Mouse (Mus musculus): ENCODE results near the gene Aldh9a1.
"Not testable (repeated sequence)": the region's sequence is repeated elsewhere in the genome, so short reads cannot be mapped to it uniquely, and the experiment has no call there.

Gene Aldh9a1

GRCm38 (mm10) chr1:167349815-167350596 lies at the start of gene Aldh9a1:
Aldh9a1 (plus strand) TSS chr1:167349991.
- DNase-seq, result peak; percentile 92 to 94

DNA sequence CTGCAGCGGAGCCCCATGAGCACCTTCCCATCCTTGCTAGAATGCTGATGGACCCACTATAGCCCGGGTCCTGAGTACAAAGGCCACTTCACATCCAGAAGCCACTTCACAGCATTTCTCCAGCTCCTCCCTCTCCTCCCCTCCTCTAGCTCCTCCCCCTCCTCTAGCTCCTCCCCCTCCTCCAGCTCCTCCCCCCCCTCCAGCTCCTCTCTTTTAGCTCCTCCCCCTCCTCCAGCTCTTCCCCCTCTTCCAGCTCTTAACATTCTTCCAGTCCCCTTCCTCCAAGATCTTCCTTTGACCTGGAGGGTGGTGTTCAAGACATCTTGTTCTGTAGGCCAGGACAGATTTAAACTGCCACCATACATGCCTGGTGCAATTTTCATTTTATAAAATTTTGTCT lies 49.7 kb upstream of the Aldh9a1 start:
- no peak for DNase-seq

DNA sequence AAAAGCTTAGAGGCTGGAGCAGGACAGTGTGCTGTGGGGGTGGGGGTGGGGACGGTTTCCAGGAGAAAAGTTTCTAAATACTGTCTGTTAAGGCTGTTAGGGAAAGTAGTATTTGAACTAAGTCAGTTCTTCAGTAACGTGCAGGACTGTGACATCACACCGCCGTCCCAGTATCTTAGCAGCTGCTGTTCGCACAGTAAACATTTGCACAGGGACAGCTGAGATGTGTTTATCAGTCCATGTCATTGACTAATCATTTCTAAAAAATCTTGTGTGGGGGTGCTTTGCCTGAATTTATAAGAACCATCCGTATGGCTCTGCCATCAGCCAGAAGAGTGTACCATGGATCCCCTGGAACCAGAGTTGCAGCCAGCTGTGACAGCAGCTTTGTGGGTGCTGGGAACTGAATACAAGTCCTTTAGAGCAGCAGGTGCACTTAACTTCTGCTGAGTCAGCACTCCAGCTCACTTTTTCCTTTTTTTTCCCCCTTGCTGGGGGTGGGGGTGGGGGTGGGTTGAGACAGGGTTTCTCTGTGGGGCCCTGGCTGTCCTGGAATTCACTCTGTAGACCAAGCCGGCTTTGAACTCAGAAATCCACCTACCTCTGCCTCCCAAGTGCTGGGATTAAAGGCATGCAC lies 44.2 kb upstream of the Aldh9a1 start:
- no peak for DNase-seq

GRCm38 (mm10) chr1:167306451-167307240 lies 43.1 kb upstream of the Aldh9a1 start:
- DNase-seq, result peak; percentile 40 to 47

DNA sequence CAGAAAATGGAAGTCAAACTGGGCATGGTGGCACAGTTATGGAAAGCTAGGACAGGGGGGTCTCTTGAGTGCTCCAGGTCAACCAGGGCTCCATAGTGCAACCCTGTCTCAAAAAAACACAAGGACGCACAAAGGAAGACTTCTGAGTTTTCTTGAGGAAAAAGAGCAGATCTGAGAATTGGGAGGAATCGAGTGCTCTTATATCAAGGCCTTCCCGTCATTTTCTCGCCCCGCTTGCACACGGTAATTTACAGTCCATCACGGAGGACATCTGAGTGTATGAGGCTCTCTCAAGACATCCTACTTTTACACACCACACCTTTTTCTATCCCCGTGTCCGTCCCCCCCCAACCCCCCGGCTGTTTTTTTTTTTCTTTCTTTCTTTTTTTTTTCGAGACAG lies 42.1 kb upstream of the Aldh9a1 start:
- DNase-seq, result no peak

- DNase-seq, result peak; percentile 96 to 98
Observed at GRCm38 (mm10) chr1:167308261-167309054, 41.3 kb upstream of the Aldh9a1 start, which contains the start of gene Tmco1. Tmco1 (plus strand) TSS chr1:167308378.

- DNase-seq, result no peak
Observed at GRCm38 (mm10) chr1:167312367-167312766, 37.4 kb upstream of the Aldh9a1 start.

GRCm38 (mm10) chr1:167313220-167313619 lies 36.6 kb upstream of the Aldh9a1 start:
- no peak for DNase-seq

GRCm38 (mm10) chr1:167321691-167322090 lies 28.1 kb upstream of the Aldh9a1 start:
- DNase-seq, result no peak

DNA sequence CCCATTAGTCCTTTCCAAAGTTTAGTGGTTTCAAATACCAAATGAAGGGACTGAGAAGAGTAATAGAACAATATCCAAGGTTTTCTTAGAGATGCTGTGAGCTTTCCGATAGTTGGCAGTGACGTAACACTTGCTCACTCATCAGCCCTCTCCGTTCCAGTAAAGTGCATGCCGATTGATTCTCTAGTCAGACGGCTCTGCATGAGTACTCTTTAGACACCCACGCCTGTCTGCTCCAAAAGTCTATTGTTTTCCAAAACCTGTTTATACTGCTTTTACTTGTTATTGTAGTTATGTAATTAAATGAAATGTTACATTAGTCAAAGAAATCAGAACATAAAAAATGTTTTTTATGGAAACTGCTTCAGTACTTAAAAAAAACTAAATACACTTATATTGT lies 21.0 kb upstream of the Aldh9a1 start:
- no peak for DNase-seq

DNA sequence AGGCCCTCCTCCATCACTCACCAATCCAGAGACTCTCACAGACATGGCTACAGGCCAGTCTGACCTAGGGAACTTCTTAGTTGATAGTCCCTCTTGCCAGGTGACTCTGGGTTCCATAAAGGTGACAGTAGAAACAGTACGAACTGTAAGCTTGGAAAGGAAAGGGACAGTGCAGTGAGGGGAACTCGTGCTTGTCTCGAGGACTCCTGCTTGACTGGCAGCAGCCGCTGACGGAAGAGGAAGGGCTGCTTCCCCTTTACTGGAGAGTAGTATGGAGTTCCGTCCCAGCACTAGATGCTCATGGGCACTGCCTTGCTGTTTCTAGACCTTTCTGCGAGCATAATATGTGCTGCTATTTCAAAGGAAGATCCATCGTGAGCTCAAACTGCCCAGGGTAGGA lies 18.7 kb upstream of the Aldh9a1 start:
- DNase-seq, result peak in 1 of 2 experiments; percentile 22

DNA sequence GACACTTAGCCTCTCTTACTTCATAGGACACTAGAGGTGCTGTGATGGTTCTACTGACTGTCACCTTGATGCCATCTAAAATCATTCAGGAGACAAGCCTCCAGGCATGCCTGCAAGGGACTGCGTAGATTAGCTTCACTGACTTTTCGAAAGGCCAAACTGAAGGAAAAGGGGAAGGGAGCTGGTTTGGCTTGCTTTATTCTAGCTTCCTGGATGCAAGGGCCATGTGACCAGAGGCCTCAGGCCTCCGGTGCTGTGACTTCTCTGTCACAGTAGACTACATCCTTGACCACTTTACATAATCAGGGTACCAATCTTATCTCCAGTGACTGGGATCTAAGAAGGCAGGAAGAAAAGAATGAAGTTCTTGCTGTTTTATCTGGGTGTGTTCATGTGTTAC lies 13.4 kb upstream of the Aldh9a1 start:
- DNase-seq, result no peak

DNA sequence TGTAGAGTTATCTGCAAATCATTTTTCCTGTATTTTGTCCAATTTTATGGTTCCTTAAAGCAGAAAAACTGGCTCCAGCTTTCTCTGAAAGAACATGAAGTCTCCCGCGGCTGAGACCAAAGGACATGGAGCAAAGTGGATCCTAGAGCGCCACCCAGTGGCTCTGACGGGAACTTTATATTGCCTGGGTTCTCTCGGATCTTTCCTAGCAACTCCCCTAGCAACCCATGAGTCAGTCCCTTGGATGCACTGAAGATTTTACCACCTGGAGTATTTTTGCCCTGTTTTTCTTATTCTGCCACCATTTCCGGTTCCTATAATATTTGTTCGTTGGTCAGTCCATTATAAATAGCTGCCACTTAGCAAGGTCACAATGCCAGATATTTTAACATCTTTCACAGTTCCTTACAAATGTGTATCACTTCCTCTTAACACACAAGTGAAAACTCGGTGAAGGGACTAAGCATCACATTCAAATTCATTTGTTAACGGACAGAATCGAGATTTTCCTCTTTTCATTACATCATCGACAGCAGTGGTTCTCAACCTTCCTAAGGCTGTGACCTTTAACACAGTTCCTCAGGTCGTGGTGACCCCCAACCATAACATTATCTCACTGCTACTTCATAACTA lies 12.2 kb upstream of the Aldh9a1 start:
- DNase-seq, result peak; percentile 76 to 80

GRCm38 (mm10) chr1:167339177-167339781 lies 10.5 kb upstream of the Aldh9a1 start:
- no peak for DNase-seq

DNA sequence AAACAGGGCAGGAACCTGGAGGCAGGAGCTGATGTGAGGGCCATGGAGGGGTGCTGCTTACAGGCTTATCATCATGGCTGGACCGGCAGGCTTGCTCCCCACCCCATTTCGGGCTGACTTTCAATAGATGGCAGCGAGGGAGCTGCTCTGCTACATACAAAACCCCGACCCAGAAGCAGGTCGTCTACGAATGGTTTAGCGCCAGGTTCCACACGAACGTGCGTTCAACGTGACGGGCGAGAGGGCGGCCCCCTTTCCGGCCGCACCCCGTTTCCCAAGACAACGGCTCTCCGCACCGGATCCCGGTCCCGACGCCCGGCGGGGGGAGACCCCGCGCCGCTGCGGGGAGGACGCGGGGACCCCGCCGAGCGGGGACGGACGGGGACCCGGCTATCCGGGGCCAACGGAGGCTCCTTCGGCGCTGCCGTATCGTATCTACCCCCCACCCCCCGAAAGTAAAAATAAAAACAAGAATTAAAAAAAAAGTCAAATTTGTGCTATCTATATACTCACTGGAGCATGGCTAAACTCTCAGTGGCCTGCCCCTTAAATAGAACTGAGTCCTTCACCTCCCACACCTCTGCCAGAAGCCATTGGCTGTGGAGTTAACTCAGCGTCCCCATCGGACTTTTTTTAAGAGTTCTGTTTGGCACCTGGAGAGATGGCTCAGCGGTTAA lies 9.5 kb upstream of the Aldh9a1 start:
- no peak for DNase-seq

DNA sequence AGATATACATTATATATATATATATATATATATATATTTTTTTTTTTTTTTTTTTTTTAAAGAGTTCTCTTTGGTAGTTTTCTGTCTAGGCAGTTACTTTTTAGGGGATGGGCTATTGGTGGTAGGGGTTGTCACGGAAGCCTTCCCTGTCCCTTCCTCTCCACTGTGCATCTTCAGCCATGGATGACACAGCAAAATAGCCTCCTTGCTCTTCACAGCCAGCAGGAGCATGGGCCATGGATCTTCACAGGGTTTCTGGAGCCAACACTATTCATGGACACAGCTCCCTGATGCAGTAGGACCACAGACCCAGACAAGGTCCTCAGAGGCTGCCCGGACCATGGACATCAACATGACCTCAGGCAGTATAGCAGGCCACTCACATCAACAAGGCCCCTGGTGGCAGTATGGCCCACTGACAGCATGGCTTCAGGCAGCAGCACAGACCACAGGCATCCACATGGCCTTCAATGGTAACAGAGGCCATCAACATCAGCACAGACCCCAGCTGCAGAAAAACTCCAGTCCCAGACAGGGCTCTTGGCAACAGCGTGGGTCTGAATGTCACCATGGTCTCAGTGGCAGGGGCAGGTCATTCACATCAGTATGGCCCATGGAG lies 8.8 kb upstream of the Aldh9a1 start:
- DNase-seq, result no peak

DNA sequence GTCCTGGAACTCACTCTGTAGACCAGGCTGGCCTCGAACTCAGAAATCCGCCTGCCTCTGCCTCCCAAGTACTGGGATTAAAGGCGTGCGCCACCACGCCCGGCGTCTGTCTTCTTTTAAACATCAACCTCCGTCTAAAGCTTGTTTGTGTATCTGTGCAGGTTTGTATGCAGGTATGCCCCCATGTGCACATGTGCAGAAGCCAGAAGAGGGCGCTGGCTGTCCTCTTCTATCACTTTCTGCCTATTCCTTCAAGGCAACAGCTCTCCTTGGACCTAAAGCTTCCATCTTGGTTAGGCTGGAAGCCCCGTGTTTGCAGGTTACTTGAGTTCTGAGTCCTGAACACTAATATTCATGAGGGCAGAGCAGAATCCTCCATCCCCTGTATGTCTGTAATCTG lies 7.0 kb upstream of the Aldh9a1 start:
- DNase-seq, result no peak

DNA sequence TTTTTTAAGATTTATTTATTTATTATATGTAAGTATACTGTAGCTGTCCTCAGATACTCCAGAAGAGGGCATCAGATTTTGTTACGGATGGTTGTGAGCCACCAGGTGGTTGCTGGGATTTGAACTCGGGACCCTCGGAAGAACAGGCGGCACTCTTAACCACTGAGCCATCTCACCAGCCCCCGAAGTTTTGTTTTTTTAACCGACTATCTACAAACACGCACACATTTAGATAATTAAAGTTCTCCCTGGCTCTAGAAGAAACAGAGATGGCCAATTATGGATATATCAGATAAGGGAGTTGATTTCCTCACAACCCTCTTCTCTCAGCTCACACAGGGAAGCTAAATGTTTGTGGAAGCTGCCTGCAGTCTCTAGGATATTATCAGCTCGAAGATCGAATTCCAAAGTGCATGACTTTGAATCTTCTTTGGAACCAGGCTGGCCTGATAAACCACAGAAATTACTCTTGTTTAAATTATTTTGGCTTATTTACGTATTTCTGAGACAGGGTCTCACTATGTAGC lies 3.7 kb upstream of the Aldh9a1 start:
- not testable (repeated sequence) for DNase-seq

- DNase-seq, result not testable (repeated sequence)
Observed at GRCm38 (mm10) chr1:167349206-167349605, 585 bp upstream of the Aldh9a1 start.
